Mouse (Mus musculus) liver, postnatal 0 days (tissue): ENCODE data around the gene Ablim1. TPM values are rescaled to one million over a fixed set of nuclear protein-coding genes. Genes with fewer than 3 reads are reported as not detected.

ENCODE experiments used
- ATAC-seq: fragments of 200-750 bp; cut with Nextera tagmentation; 2 replicates; pipeline ENCODE4 v1.8.0; 2017; ENCODE audit warnings: mild to moderate bottlenecking, moderate library complexity
- DNase-seq: peaks from one replicate; pipeline ENCODE4 v3.0.0-alpha.2; 2016
- H3K27ac ChIP-seq: fragments of 300-500 bp; sonication (generic); 2 replicates; pipeline ENCODE4 v1.5.1; 2014; ENCODE audit warnings: antibody characterized with exemption, moderate library complexity, mild to moderate bottlenecking, low read depth
- H3K27me3 ChIP-seq: fragments of 300-500 bp; sonication (generic); 2 replicates; pipeline ENCODE4 v1.6.1; 2014; ENCODE audit warnings: low read length, control low read depth, mixed read lengths; ENCODE audit not compliant: insufficient read depth
- H3K36me3 ChIP-seq: fragments of 300-500 bp; sonication (generic); replicated peaks from 2 replicates; pipeline ENCODE4 v1.6.1; 2014; ENCODE audit warnings: mild to moderate bottlenecking, control low read depth, low read length, moderate library complexity, mixed read lengths; ENCODE audit not compliant: insufficient read depth
- H3K4me1 ChIP-seq: fragments of 300-500 bp; sonication (generic); 2 replicates; pipeline ENCODE4 v1.6.1; 2014; ENCODE audit warnings: antibody characterized with exemption, mild to moderate bottlenecking, control low read depth; ENCODE audit not compliant: insufficient read depth
- H3K4me2 ChIP-seq: fragments of 300-500 bp; sonication (generic); 2 replicates; pipeline ENCODE4 v1.6.1; 2014; ENCODE audit warnings: low read depth, mild to moderate bottlenecking, low read length, moderate library complexity, mixed read lengths
- H3K4me3 ChIP-seq: fragments of 300-500 bp; sonication (generic); 2 replicates; pipeline ENCODE4 v1.5.1; 2014; ENCODE audit warnings: low read depth, low read length
- H3K9ac ChIP-seq: fragments of 300-500 bp; sonication (generic); replicated peaks from 2 replicates; pipeline ENCODE4 v1.6.1; 2014; ENCODE audit warnings: mild to moderate bottlenecking, moderate library complexity
- H3K9me3 ChIP-seq: fragments of 300-500 bp; sonication (generic); 2 replicates; pipeline ENCODE4 v1.6.1; 2016; ENCODE audit warnings: mild to moderate bottlenecking, control low read depth, low read length, mixed read lengths
- CTCF ChIP-seq: sonication (generic); IDR thresholded peaks from 2 replicates; pipeline ENCODE4 v1.5.1; 2016; ENCODE audit warnings: antibody characterized with exemption, low read depth
- EP300 ChIP-seq: IDR thresholded peaks from 2 replicates; pipeline ENCODE4 v1.6.1; 2016; ENCODE audit warnings: antibody characterized with exemption, low read depth, mild to moderate bottlenecking
- WGBS: fragments of 180-500 bp; shearing (Covaris S2); extraction: QIAGEN DNeasy Blood & Tissue Kit; methylation state at CpG from one replicate; pipeline ENCODE4 v1.1.7; 2014; ENCODE audit not compliant: insufficient replicate concordance; 5-methylcytosine and 5-hydroxymethylcytosine counted together
- polyA plus RNA-seq: library from polyadenylated mRNA; unstranded; fragments of >200 nt; fragmentation: Nextera tagmentation; extraction: Ambion mirVana; gene quantifications from 2 replicates; pipeline ENCODE4 v1.2.1, GENCODE M21; 2015

The Ablim1 gene
- polyA plus RNA-seq, 1 experiment from 2014 or later = 12.0 TPM

DNA sequence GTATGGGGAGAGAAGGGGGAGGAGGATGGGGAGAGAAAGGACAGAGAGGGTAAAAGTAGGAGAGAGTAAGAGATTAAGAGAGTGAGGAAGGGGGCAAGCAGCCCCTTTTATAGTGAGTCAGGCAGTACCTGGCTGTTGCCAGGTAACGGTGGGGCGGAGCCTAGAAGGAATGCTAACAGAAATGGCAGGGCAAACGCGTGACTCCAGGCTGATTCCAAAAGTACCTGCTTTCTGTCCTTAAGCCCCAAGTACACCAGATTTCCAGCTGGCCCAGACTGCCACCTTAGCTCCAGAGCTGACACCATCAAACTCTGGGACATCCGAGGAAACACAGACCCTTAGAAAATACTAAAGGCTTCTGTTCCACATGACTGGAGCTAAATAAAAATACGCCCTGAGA, 40.0 kb downstream of the Ablim1 start:
- H3K9me3 ChIP-seq = no peaks in the 10 kb centered on the region
- H3K27me3 ChIP-seq = no peaks in the 10 kb centered on the region
- H3K36me3 ChIP-seq = no peaks in the 10 kb centered on the region
- peak; percentile 52 for ATAC-seq
- WGBS = 43% methylated on average over 6 of the region's 6 CpGs
- H3K4me1 ChIP-seq = peaks cover 23% of the 10 kb centered on the region
- peak; percentile 60 for DNase-seq
- H3K4me2 ChIP-seq = peak overlapping the region; percentile 65
- TF ChIP-seq CTCF (no peak), EP300 (no peak)
- H3K4me3 ChIP-seq = peak overlapping the region; percentile 30
- peak overlapping the region; percentile 85 for H3K27ac ChIP-seq
- H3K9ac ChIP-seq = peak overlapping the region; percentile 38

GRCm38 (mm10) chr19:57274286-57274685, 40.4 kb downstream of the Ablim1 start:
- Histone ChIP-seq H3K27ac (peak overlapping the region; percentile 85), H3K4me2 (peak overlapping the region; percentile 65), H3K4me1 (peaks cover 27% of the 10 kb centered on the region), H3K9me3 (no peaks in the 10 kb centered on the region), H3K9ac (no peak overlapping the region), H3K36me3 (no peaks in the 10 kb centered on the region), H3K4me3 (peak overlapping the region; percentile 30; the same call in 1 of the 2 replicates), H3K27me3 (no peaks in the 10 kb centered on the region)
- TF ChIP-seq EP300 (no peak), CTCF (no peak)
- ATAC-seq = no peak
- WGBS = 38% methylated on average over 12 of the region's 12 CpGs
- DNase-seq = no peak

DNA sequence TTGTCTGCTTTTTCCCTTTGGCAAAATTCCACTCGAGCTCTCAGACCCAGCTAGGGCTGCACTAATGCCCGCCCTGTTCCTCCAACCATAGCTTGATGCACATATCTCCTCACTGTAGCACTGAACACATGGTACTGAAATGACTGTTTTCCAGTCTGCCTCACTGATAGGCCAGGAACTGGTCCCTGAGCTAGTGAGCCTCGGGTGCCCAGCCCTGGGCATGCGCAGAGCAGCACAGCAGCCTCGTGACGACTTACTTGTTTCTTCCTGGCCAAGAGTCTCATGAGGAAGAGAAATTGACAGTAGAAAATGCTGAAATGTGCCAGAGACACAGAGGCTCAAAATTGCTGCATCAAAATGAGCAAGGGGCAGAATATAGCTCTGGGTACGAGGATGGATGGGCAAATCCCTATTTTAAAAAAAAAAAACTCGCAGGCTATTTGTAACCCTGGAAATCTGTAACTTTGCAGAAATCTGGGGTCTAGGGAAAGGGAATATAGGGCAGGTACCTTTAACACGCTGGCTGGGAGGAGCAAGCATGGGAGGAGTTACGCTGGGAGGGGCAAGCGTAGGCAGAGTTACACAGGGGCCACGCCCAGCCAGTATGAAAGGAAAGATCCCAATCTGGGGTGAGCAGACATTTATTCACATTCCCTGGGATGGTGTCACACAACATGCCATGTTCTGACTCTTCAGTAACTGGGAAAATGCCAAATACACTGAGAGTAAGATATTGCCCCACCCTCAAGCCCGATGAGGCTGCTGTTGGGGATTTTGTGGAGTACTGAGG, 41.7 kb downstream of the Ablim1 start:
- Histone ChIP-seq H3K4me1 (peaks cover 29% of the 10 kb centered on the region), H3K4me2 (peak overlapping the region; percentile 65), H3K9ac (no peak overlapping the region; the same call in 1 of the 2 replicates), H3K4me3 (no peak overlapping the region), H3K27ac (peak overlapping the region; percentile 85), H3K27me3 (no peaks in the 10 kb centered on the region), H3K36me3 (no peaks in the 10 kb centered on the region), H3K9me3 (no peaks in the 10 kb centered on the region)
- ATAC-seq (peak; percentile 84), DNase-seq (peak; percentile 64)
- no peak for TF ChIP-seq CTCF
- no peak for TF ChIP-seq EP300
- WGBS = 38% methylated on average over 13 of the region's 13 CpGs

DNA sequence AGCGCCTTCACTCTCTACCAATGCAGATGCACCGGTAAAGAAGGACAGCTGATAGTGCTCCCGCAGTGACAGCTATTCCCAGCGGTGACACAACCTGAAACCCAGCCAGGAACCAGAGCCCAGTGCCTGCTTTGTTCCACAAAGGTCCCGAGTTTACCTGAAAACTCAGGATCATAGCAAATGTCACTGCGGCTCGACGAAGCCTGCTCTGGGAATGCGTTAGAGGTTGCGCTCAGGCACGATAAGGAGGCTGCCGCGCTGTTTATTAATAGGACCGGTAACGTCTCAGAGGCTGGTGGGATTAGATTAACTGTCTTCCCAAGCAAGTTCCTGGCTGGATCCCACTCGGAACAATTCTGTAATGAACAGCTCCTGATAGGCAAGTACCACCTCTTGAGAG, 43.0 kb downstream of the Ablim1 start:
- ATAC-seq = no peak
- Histone ChIP-seq H3K9me3 (no peaks in the 10 kb centered on the region), H3K27me3 (no peaks in the 10 kb centered on the region), H3K4me2 (no peak overlapping the region), H3K9ac (no peak overlapping the region), H3K27ac (peak overlapping the region; percentile 37; the same call in 1 of the 2 replicates), H3K36me3 (no peaks in the 10 kb centered on the region), H3K4me1 (peaks cover 34% of the 10 kb centered on the region), H3K4me3 (no peak overlapping the region)
- DNase-seq = peak; percentile 26
- TF ChIP-seq CTCF (no peak), EP300 (no peak)
- WGBS = 73% methylated on average over 16 of the region's 16 CpGs

GRCm38 (mm10) chr19:57270711-57271110, 44.0 kb downstream of the Ablim1 start:
- H3K27me3 ChIP-seq = no peaks in the 10 kb centered on the region
- peaks cover 34% of the 10 kb centered on the region for H3K4me1 ChIP-seq
- H3K9ac ChIP-seq = no peak overlapping the region
- H3K4me2 ChIP-seq = no peak overlapping the region
- DNase-seq = no peak
- H3K4me3 ChIP-seq = no peak overlapping the region
- peak overlapping the region; percentile 37; the same call in 1 of the 2 replicates for H3K27ac ChIP-seq
- 55% methylated on average over 6 of the region's 6 CpGs for WGBS
- no peaks in the 10 kb centered on the region for H3K36me3 ChIP-seq
- H3K9me3 ChIP-seq = no peaks in the 10 kb centered on the region
- peak; percentile 26 for ATAC-seq
- TF ChIP-seq CTCF (no peak), EP300 (no peak)

DNA sequence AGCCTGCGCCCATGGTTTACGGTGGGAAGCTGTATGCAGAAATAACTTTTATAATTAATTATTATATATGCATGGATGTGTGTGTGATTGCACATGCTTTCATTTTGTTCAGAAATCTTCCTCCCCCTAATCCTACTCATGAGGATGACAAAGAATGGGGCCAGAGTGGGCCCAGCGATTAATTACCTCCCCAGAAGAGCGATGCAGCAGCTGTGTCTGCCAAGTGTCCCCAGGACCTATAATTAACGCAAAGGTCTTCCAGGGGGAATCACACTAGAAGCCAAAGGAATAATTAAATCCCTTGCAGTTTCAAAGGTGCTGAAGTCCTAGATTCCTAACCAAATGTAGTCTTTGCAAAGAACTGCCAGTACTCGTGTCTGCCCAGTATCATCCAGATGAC, 44.9 kb downstream of the Ablim1 start:
- Histone ChIP-seq H3K9me3 (no peaks in the 10 kb centered on the region), H3K4me2 (no peak overlapping the region), H3K4me1 (peaks cover 34% of the 10 kb centered on the region), H3K27ac (no peak overlapping the region), H3K4me3 (no peak overlapping the region), H3K9ac (no peak overlapping the region), H3K36me3 (no peaks in the 10 kb centered on the region), H3K27me3 (no peaks in the 10 kb centered on the region)
- TF ChIP-seq EP300 (no peak), CTCF (no peak)
- DNase-seq (no peak), ATAC-seq (no peak)
- 77% methylated on average over 6 of the region's 6 CpGs for whole genome bisulfite sequencing
